Mouse (Mus musculus): Measurements from ENCODE around the gene Cux1. TPM values are rescaled to one million over a fixed set of nuclear protein-coding genes. Genes with fewer than 3 reads are reported as not detected.

Gene Cux1
- polyA plus RNA-seq, 1 experiment = 164 TPM

- Histone ChIP-seq H3K27ac (ENCODE audit: control insufficient read depth, insufficient read depth, low read length) (no peak overlapping the region; the same call in 1 of the 2 replicates), H3K36me3 (ENCODE audit: control insufficient read depth, insufficient read depth, low read length) (no peaks in the 10 kb centered on the region), H3K4me3 (ENCODE audit: control insufficient read depth, insufficient read depth, low read length) (no peak overlapping the region), H3K4me1 (replicated peaks; ENCODE audit: control insufficient read depth, insufficient read depth, low read length) (no peaks in the 10 kb centered on the region; the same call in 1 of the 2 replicates), H3K27me3 (ENCODE audit: control insufficient read depth, insufficient read depth, low read length) (no peaks in the 10 kb centered on the region)
- 82% methylated on average over 11 of the region's 11 CpGs for WGBS
- DNase-seq = no peak
- TF ChIP-seq POLR2A (IDR thresholded peaks at IDR 0.05; ENCODE audit: control insufficient read depth, extremely low read depth, insufficient read depth, low read length, poor library complexity) (no peak), CTCF (IDR thresholded peaks at IDR 0.05; ENCODE audit: borderline replicate concordance, control insufficient read depth, extremely low read depth, insufficient read depth, low read length, poor library complexity) (no peak)
Measured at GRCm38 (mm10) chr5:136533371-136534276, 33.7 kb downstream of the Cux1 start.

GRCm38 (mm10) chr5:136531674-136532365, 35.5 kb downstream of the Cux1 start:
- WGBS = 97% methylated on average over 2 of the region's 2 CpGs
- peak overlapping the region; percentile 8; the same call in 1 of the 2 replicates for H3K27ac ChIP-seq (ENCODE audit: control insufficient read depth, insufficient read depth, low read length)
- H3K4me3 ChIP-seq (ENCODE audit: control insufficient read depth, insufficient read depth, low read length) = no peak overlapping the region
- no peaks in the 10 kb centered on the region; the same call in 1 of the 2 replicates for H3K4me1 ChIP-seq (replicated peaks; ENCODE audit: control insufficient read depth, insufficient read depth, low read length)
- no peaks in the 10 kb centered on the region for H3K27me3 ChIP-seq (ENCODE audit: control insufficient read depth, insufficient read depth, low read length)
- TF ChIP-seq CTCF (IDR thresholded peaks at IDR 0.05; ENCODE audit: borderline replicate concordance, control insufficient read depth, extremely low read depth, insufficient read depth, low read length, poor library complexity) (no peak), POLR2A (IDR thresholded peaks at IDR 0.05; ENCODE audit: control insufficient read depth, extremely low read depth, insufficient read depth, low read length, poor library complexity) (no peak)
- H3K36me3 ChIP-seq (ENCODE audit: control insufficient read depth, insufficient read depth, low read length) = no peaks in the 10 kb centered on the region
- DNase-seq = no peak

- Histone ChIP-seq H3K4me1 (replicated peaks; ENCODE audit: control insufficient read depth, insufficient read depth, low read length) (no peaks in the 10 kb centered on the region; the same call in 1 of the 2 replicates), H3K4me3 (ENCODE audit: control insufficient read depth, insufficient read depth, low read length) (no peak overlapping the region), H3K27me3 (ENCODE audit: control insufficient read depth, insufficient read depth, low read length) (no peaks in the 10 kb centered on the region), H3K27ac (ENCODE audit: control insufficient read depth, insufficient read depth, low read length) (no peak overlapping the region), H3K36me3 (ENCODE audit: control insufficient read depth, insufficient read depth, low read length) (no peaks in the 10 kb centered on the region)
- WGBS = 100% methylated on average over 1 of the region's 1 CpGs
- no peak for TF ChIP-seq POLR2A (IDR thresholded peaks at IDR 0.05; ENCODE audit: control insufficient read depth, extremely low read depth, insufficient read depth, low read length, poor library complexity)
- no peak for TF ChIP-seq CTCF (IDR thresholded peaks at IDR 0.05; ENCODE audit: borderline replicate concordance, control insufficient read depth, extremely low read depth, insufficient read depth, low read length, poor library complexity)
- DNase-seq = no peak
Measured at GRCm38 (mm10) chr5:136530931-136531330, 36.4 kb downstream of the Cux1 start.

GRCm38 (mm10) chr5:136529165-136529564, 38.1 kb downstream of the Cux1 start:
- no peak overlapping the region for H3K27ac ChIP-seq (ENCODE audit: control insufficient read depth, insufficient read depth, low read length)
- no peaks in the 10 kb centered on the region for H3K36me3 ChIP-seq (ENCODE audit: control insufficient read depth, insufficient read depth, low read length)
- DNase-seq = no peak
- H3K27me3 ChIP-seq (ENCODE audit: control insufficient read depth, insufficient read depth, low read length) = no peaks in the 10 kb centered on the region
- no peak overlapping the region for H3K4me3 ChIP-seq (ENCODE audit: control insufficient read depth, insufficient read depth, low read length)
- no peaks in the 10 kb centered on the region; the same call in 1 of the 2 replicates for H3K4me1 ChIP-seq (replicated peaks; ENCODE audit: control insufficient read depth, insufficient read depth, low read length)
- TF ChIP-seq POLR2A (IDR thresholded peaks at IDR 0.05; ENCODE audit: control insufficient read depth, extremely low read depth, insufficient read depth, low read length, poor library complexity) (no peak), CTCF (IDR thresholded peaks at IDR 0.05; ENCODE audit: borderline replicate concordance, control insufficient read depth, extremely low read depth, insufficient read depth, low read length, poor library complexity) (no peak)

GRCm38 (mm10) chr5:136527871-136528270, 39.4 kb downstream of the Cux1 start:
- no peaks in the 10 kb centered on the region for H3K36me3 ChIP-seq (ENCODE audit: control insufficient read depth, insufficient read depth, low read length)
- no peaks in the 10 kb centered on the region for H3K27me3 ChIP-seq (ENCODE audit: control insufficient read depth, insufficient read depth, low read length)
- no peak overlapping the region for H3K27ac ChIP-seq (ENCODE audit: control insufficient read depth, insufficient read depth, low read length)
- no peak for DNase-seq
- H3K4me3 ChIP-seq (ENCODE audit: control insufficient read depth, insufficient read depth, low read length) = no peak overlapping the region
- TF ChIP-seq CTCF (IDR thresholded peaks at IDR 0.05; ENCODE audit: borderline replicate concordance, control insufficient read depth, extremely low read depth, insufficient read depth, low read length, poor library complexity) (no peak), POLR2A (IDR thresholded peaks at IDR 0.05; ENCODE audit: control insufficient read depth, extremely low read depth, insufficient read depth, low read length, poor library complexity) (no peak)
- 96% methylated on average over 1 of the region's 1 CpGs for whole genome bisulfite sequencing
- H3K4me1 ChIP-seq (replicated peaks; ENCODE audit: control insufficient read depth, insufficient read depth, low read length) = peaks cover under 1% of the 10 kb centered on the region; the same call in 1 of the 2 replicates

- no peak for TF ChIP-seq CTCF (IDR thresholded peaks at IDR 0.05; ENCODE audit: borderline replicate concordance, control insufficient read depth, extremely low read depth, insufficient read depth, low read length, poor library complexity)
- no peak for TF ChIP-seq POLR2A (IDR thresholded peaks at IDR 0.05; ENCODE audit: control insufficient read depth, extremely low read depth, insufficient read depth, low read length, poor library complexity)
- no peak overlapping the region for H3K4me3 ChIP-seq (ENCODE audit: control insufficient read depth, insufficient read depth, low read length)
- no peak overlapping the region for H3K27ac ChIP-seq (ENCODE audit: control insufficient read depth, insufficient read depth, low read length)
- no peaks in the 10 kb centered on the region for H3K27me3 ChIP-seq (ENCODE audit: control insufficient read depth, insufficient read depth, low read length)
- DNase-seq = no peak
- 95% methylated on average over 5 of the region's 5 CpGs for WGBS
- peaks cover 3% of the 10 kb centered on the region; the same call in 1 of the 2 replicates for H3K4me1 ChIP-seq (replicated peaks; ENCODE audit: control insufficient read depth, insufficient read depth, low read length)
- no peaks in the 10 kb centered on the region; the same call in 1 of the 2 replicates for H3K36me3 ChIP-seq (ENCODE audit: control insufficient read depth, insufficient read depth, low read length)
Measured at GRCm38 (mm10) chr5:136526545-136526909, 40.8 kb downstream of the Cux1 start.
